ENCODE assay signal across 14 mouse cellular contexts in genomic region chr15:93610721-93611201, GRCm38 (mm10). TPM values are rescaled to one million over a fixed set of nuclear protein-coding genes. Genes with fewer than 3 reads are reported as not detected.
DNase-seq lines count a peak whose midpoint lies in the region; ATAC-seq and TF ChIP-seq lines count a peak whose summit lies in the region.
"Had no signal": no experiment of that assay in that cellular context is flagged by ENCODE, and none has a peak within 500 bp of the region (broad histone marks: within the 10 kb centered on the region; RNA-seq: fewer than 3 reads in every experiment).

No protein-coding gene starts in this region.

- H3K4me1 ChIP-seq in embryonic facial prominence, embryonic 10.5 days = peaks cover 18% of the 10 kb centered on the region
- peaks cover 25% of the 10 kb centered on the region for H3K4me1 ChIP-seq in limb, embryonic 13.5 days
- H3K4me1 ChIP-seq: midbrain, embryonic 13.5 days had no signal

- TF ChIP-seq CTCF in layer of hippocampus, adult 2 months (conservative IDR thresholded peaks at IDR 0.05) = no peak

- no peaks in the 10 kb centered on the region for H3K36me3 ChIP-seq in embryonic facial prominence, embryonic 10.5 days (replicated peaks)
- H3K36me3 ChIP-seq in limb, embryonic 13.5 days = no peaks in the 10 kb centered on the region; the same call in 1 of the 2 replicates
- H3K36me3 ChIP-seq: midbrain, embryonic 13.5 days had no signal

- H3K9ac ChIP-seq in limb, embryonic 13.5 days = no peak overlapping the region
- H3K9ac ChIP-seq: midbrain, embryonic 13.5 days had no signal

- H3K27ac ChIP-seq in layer of hippocampus, adult 2 months = peak overlapping the region; percentile 88
- H3K27ac ChIP-seq in embryonic facial prominence, embryonic 10.5 days (replicated peaks) = no peak overlapping the region; the same call in 1 of the 2 replicates
- peak overlapping the region; percentile 15; the same call in 1 of the 2 replicates for H3K27ac ChIP-seq in limb, embryonic 13.5 days
- H3K27ac ChIP-seq: midbrain, embryonic 13.5 days had no signal

- H3K4me2 ChIP-seq in limb, embryonic 13.5 days (replicated peaks) = 0 out of 2 replicates have a peak overlapping the region, but pooled peaks have one; percentile 4
- H3K4me2 ChIP-seq: midbrain, embryonic 13.5 days had no signal

- DNase-seq in cerebellum, postnatal 10 days = peak; percentile 39 to 45
- DNase-seq in cerebellum, postnatal 4 days (ENCODE audit: low spot score in 2 of 2) = no peak
- DNase-seq in layer of hippocampus, adult 2 months (ENCODE audit: low spot score in 2 of 2) = peak in 1 of 2 experiments; percentile 35
- DNase-seq in layer of hippocampus, adult 9-10 months (ENCODE audit: low spot score) = no peak
- DNase-seq in embryonic facial prominence, embryonic 10.5 days (ENCODE audit: low spot score) = peak; percentile 8
- DNase-seq in adrenal gland, adult 2 months = no peak
- DNase-seq in urinary bladder, postnatal 10 days (ENCODE audit: low spot score) = no peak
- DNase-seq: adrenal gland, postnatal 36 days; cerebellum, adult 18-20 months; kidney, adult 18-20 months; lung, postnatal 14 days; retina, postnatal 1 day had no signal

- no peak for ATAC-seq in limb, embryonic 13.5 days (ENCODE audit: low FRiP score, low read depth)
- ATAC-seq: midbrain, embryonic 13.5 days had no signal

- no peaks in the 10 kb centered on the region for H3K27me3 ChIP-seq in embryonic facial prominence, embryonic 10.5 days (replicated peaks; ENCODE audit: low read depth, poor library complexity, severe bottlenecking)
- H3K27me3 ChIP-seq in limb, embryonic 13.5 days = 0 out of 2 replicates have a peak, but pooled peaks cover 3% of the 10 kb centered on the region
- H3K27me3 ChIP-seq: midbrain, embryonic 13.5 days had no signal

- WGBS in embryonic facial prominence, embryonic 10.5 days = 65% methylated on average over 19 of the region's 19 CpGs
- WGBS in limb, embryonic 13.5 days = 40% methylated on average over 19 of the region's 19 CpGs

- H3K4me3 ChIP-seq in layer of hippocampus, adult 2 months = no peak overlapping the region
- no peak overlapping the region for H3K4me3 ChIP-seq in embryonic facial prominence, embryonic 10.5 days
- H3K4me3 ChIP-seq in limb, embryonic 13.5 days = no peak overlapping the region
- H3K4me3 ChIP-seq: midbrain, embryonic 13.5 days had no signal

- H3K9me3 ChIP-seq in embryonic facial prominence, embryonic 10.5 days = peaks cover 4% of the 10 kb centered on the region; the same call in 1 of the 2 replicates
- H3K9me3 ChIP-seq in limb, embryonic 13.5 days = peaks cover 11% of the 10 kb centered on the region
- H3K9me3 ChIP-seq: midbrain, embryonic 13.5 days had no signal

RNA-seq across cellular contexts. Expression of gene Prickle1, which starts 15.1 kb away (rescaled TPM):
- total RNA-seq in layer of hippocampus, adult 2 months (2021) = 10 to 100 TPM; 67.4 to 69.2 TPM
- 17.2 and 20.4 TPM in 2 replicates for polyA plus RNA-seq in embryonic facial prominence, embryonic 10.5 days (2016; fragmentation: Nextera tagmentation; extraction: Ambion mirVana)
- 56.8 and 57.2 TPM in 2 replicates for polyA plus RNA-seq in limb, embryonic 13.5 days (2015; fragmentation: Nextera tagmentation; extraction: Ambion mirVana)
- total RNA-seq in adrenal gland, adult 2 months (2021) = 10 to 100 TPM; 15.7 to 19.4 TPM
- polyA plus RNA-seq in adrenal gland, adult 2 months (2012; rRNA removed) = 6.0 and 8.6 TPM in 2 replicates

Comparison
In these comparisons a context has a peak if more than half of its experiments do, and no peak if none do; other contexts are left out.
1. DNase-seq: peak in cerebellum, postnatal 10 days (2 of 2) and embryonic facial prominence, embryonic 10.5 days (single experiment); none in cerebellum, postnatal 4 days (0 of 2), layer of hippocampus, adult 9-10 months (single experiment), adrenal gland, adult 2 months (single experiment) and urinary bladder, postnatal 10 days (single experiment).